Mouse (Mus musculus): ENCODE data around the gene Adgrb2. TPM values are rescaled to one million over a fixed set of nuclear protein-coding genes. Genes with fewer than 3 reads are reported as not detected.

Adgrb2 gene
- polyA plus RNA-seq, 1 experiment, result 306 TPM

DNA sequence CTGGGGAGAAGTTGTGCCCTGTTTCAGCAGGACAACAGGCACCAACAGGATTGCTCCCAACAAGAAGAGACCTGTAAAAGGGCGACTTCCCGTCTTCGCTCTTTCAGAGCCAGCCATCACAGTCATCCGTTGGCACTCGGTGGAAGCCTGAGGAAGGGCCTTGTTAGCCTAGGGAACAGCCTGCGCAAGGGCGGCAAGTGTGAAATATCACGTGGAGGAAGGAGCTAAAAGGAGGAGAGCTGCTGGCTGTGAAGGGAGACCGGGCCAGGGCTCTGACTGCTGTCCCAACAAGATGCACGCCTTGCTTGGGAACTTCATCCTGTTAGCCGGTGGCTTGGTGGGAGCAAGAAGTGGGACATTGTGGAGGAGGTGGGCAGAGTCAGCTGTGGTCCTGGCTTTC, 13.5 kb downstream of the Adgrb2 start:
- Histone ChIP-seq H3K27ac (ENCODE audit: insufficient read depth, low read length) (no peak overlapping the region), H3K4me3 (ENCODE audit: insufficient read depth, low read length) (no peak overlapping the region), H3K4me1 (ENCODE audit: control insufficient read depth, insufficient read depth, low read length) (peaks cover 29% of the 10 kb centered on the region)
- peak; percentile 29; the same call in 1 of the 2 replicates for TF ChIP-seq POLR2A (IDR thresholded peaks at IDR 0.05; ENCODE audit: extremely low read depth, insufficient read depth, low read length)
- no peak for TF ChIP-seq CTCF (IDR thresholded peaks at IDR 0.05; ENCODE audit: extremely low read depth, insufficient read depth, low read length)

DNA sequence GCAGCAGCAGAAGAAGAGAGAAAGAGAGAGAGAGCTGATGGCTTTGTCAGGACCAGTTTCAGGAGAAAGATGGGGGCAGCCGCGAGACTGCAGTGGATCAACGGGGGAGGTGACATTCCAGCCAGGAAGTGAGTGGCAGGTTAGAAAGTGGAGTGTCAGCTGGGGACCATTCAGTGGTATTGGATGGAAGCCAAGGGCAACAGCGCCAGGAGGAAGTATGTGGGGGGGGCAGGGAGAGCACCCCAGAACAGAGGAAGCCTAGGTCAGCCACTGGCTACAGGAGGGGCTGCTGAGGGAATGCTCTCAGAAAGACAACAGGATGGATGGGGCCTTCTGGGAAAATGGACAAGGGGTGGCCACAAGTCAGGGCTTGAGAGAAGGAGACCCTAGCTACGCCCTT, 17.0 kb downstream of the Adgrb2 start:
- H3K4me1 ChIP-seq (ENCODE audit: control insufficient read depth, insufficient read depth, low read length), result peaks cover 18% of the 10 kb centered on the region
- H3K27ac ChIP-seq (ENCODE audit: insufficient read depth, low read length), result peak overlapping the region; percentile 52; the same call in 1 of the 2 replicates
- TF ChIP-seq POLR2A (IDR thresholded peaks at IDR 0.05; ENCODE audit: extremely low read depth, insufficient read depth, low read length) (no peak), CTCF (IDR thresholded peaks at IDR 0.05; ENCODE audit: extremely low read depth, insufficient read depth, low read length) (no peak)
- H3K4me3 ChIP-seq (ENCODE audit: insufficient read depth, low read length), result no peak overlapping the region

DNA sequence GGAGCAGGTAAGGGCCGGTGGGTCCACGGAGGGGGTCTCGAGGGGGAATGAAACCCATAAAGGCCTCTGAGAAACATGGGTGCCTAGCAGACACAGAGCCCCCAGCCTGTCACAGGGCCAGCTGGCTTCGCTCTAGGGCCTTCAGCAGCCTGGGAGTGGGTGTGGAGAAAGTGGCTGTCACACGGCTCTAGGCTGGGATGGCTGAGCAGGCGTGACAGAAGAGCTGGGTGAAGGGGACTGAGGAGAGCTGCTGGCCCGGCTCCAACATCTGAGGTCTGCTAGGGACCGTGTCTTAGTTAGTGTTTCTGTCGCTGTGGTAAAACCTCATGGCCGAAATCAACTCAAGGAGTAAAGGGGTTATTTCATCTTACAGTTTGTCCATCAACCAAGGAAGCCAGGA, 17.5 kb downstream of the Adgrb2 start:
- TF ChIP-seq POLR2A (IDR thresholded peaks at IDR 0.05; ENCODE audit: extremely low read depth, insufficient read depth, low read length) (no peak), CTCF (IDR thresholded peaks at IDR 0.05; ENCODE audit: extremely low read depth, insufficient read depth, low read length) (no peak)
- H3K27ac ChIP-seq (ENCODE audit: insufficient read depth, low read length), result peak overlapping the region; percentile 52; the same call in 1 of the 2 replicates

DNA sequence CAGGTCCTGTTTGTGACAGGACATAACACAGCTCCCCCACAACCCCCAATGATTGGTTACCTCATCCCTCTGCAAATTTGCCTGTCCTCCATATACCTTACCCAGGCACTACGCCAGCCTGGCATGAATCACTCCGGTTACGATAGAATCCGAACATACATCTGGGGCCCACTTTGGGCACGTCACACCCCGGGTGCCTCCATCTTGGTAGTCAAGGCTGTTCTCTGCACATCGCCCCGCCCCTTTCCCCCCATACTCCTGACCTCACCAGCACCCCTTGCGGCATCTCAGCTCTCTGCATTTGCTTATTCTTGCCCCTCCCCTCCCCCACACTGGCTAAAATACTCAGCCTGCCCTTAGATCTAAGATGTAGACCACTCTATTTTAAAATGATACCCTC, 20.9 kb downstream of the Adgrb2 start:
- no peak overlapping the region for H3K27ac ChIP-seq (ENCODE audit: insufficient read depth, low read length)
- no peak overlapping the region for H3K4me3 ChIP-seq (ENCODE audit: insufficient read depth, low read length)
- H3K4me1 ChIP-seq (ENCODE audit: control insufficient read depth, insufficient read depth, low read length), result peaks cover 12% of the 10 kb centered on the region
- TF ChIP-seq POLR2A (IDR thresholded peaks at IDR 0.05; ENCODE audit: extremely low read depth, insufficient read depth, low read length) (no peak), CTCF (IDR thresholded peaks at IDR 0.05; ENCODE audit: extremely low read depth, insufficient read depth, low read length) (no peak)

More for the DNA sequence above, 17.5 kb downstream of the Adgrb2 start:
- H3K4me1 ChIP-seq (ENCODE audit: control insufficient read depth, insufficient read depth, low read length), result peaks cover 20% of the 10 kb centered on the region
- no peak overlapping the region for H3K4me3 ChIP-seq (ENCODE audit: insufficient read depth, low read length)

DNA sequence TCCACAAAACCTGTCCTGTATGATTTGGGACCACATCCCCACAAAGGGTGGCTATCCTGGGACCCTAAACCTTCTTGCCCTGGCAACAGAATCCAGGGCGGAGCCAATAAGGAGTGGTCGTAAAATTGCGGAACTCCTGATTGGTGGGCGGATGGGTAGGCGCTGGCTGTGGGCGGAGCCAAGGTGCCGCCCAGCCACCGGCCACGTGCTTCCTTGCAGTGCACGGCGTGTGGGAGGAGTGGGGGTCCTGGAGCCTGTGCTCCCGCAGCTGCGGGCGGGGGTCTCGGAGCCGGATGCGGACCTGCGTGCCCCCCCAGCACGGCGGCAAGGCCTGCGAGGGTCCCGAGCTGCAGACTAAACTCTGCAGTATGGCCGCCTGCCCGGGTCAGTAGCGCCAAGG, 21.9 kb downstream of the Adgrb2 start:
- peaks cover 6% of the 10 kb centered on the region for H3K4me1 ChIP-seq (ENCODE audit: control insufficient read depth, insufficient read depth, low read length)
- no peak for TF ChIP-seq CTCF (IDR thresholded peaks at IDR 0.05; ENCODE audit: extremely low read depth, insufficient read depth, low read length)
- TF ChIP-seq POLR2A (IDR thresholded peaks at IDR 0.05; ENCODE audit: extremely low read depth, insufficient read depth, low read length), result no peak
- H3K27ac ChIP-seq (ENCODE audit: insufficient read depth, low read length), result no peak overlapping the region
- no peak overlapping the region for H3K4me3 ChIP-seq (ENCODE audit: insufficient read depth, low read length)

DNA sequence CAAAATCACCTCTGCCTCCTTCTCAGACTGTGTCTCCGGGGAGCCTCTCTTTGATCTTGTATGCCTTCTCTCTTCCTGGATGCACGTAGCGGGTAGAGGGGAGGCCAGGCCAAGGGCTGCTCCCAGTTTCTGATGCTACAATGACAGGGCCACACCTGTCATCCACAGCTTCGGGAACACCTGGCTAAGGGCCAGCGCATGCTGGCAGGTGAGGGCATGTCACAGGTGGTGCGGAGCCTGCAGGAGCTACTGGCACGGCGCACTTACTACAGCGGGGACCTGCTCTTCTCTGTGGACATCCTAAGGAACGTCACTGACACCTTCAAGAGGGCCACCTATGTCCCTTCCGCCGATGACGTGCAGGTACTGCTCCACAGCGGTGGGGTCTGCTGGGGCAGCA, 24.4 kb downstream of the Adgrb2 start:
- H3K27ac ChIP-seq (ENCODE audit: insufficient read depth, low read length), result no peak overlapping the region
- H3K4me3 ChIP-seq (ENCODE audit: insufficient read depth, low read length), result no peak overlapping the region
- no peak for TF ChIP-seq POLR2A (IDR thresholded peaks at IDR 0.05; ENCODE audit: extremely low read depth, insufficient read depth, low read length)
- no peak for TF ChIP-seq CTCF (IDR thresholded peaks at IDR 0.05; ENCODE audit: extremely low read depth, insufficient read depth, low read length)
- H3K4me1 ChIP-seq (ENCODE audit: control insufficient read depth, insufficient read depth, low read length), result peaks cover 8% of the 10 kb centered on the region

DNA sequence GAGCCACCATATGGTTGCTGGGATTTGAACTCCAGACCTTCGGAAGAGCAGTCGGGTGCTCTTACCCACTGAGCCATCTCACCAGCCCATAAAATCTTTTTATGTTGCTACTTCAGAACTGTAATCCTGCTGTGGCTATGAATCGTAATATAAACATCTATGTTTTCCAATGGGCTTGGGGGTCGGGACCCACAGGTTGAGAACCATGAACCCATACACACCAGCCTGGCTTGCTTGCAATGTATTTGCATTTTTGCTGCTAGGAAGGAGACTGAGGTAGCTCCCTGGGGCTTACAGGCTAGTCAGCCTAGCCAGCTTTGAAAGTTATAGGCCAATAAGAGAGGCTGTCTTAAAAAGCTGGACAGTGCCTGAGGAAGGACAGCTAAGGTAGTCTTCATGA, 26.1 kb downstream of the Adgrb2 start:
- no peak overlapping the region for H3K4me3 ChIP-seq (ENCODE audit: insufficient read depth, low read length)
- TF ChIP-seq POLR2A (IDR thresholded peaks at IDR 0.05; ENCODE audit: extremely low read depth, insufficient read depth, low read length) (no peak), CTCF (IDR thresholded peaks at IDR 0.05; ENCODE audit: extremely low read depth, insufficient read depth, low read length) (no peak)
- H3K4me1 ChIP-seq (ENCODE audit: control insufficient read depth, insufficient read depth, low read length), result peaks cover 8% of the 10 kb centered on the region
- no peak overlapping the region for H3K27ac ChIP-seq (ENCODE audit: insufficient read depth, low read length)

DNA sequence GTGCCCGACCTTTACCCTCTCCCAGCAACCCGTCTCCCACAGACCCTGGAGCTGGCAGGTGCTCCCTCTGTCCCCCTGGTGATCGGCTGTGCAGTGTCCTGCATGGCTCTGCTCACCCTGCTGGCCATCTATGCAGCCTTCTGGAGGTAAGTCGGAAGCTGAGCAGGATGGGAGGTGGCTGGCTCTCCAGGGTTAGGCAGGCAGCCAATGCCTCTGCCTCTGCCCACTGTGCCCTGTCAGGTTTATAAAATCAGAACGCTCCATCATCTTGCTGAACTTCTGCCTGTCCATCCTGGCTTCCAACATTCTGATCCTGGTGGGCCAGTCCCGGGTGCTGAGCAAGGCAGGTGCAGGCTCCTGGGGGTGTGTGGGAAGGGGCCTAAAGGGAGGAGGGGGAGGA, 27.6 kb downstream of the Adgrb2 start:
- Histone ChIP-seq H3K27ac (ENCODE audit: insufficient read depth, low read length) (no peak overlapping the region), H3K4me3 (ENCODE audit: insufficient read depth, low read length) (no peak overlapping the region), H3K4me1 (ENCODE audit: control insufficient read depth, insufficient read depth, low read length) (peaks cover 4% of the 10 kb centered on the region; the same call in 1 of the 2 replicates)
- TF ChIP-seq POLR2A (IDR thresholded peaks at IDR 0.05; ENCODE audit: extremely low read depth, insufficient read depth, low read length), result no peak
- no peak for TF ChIP-seq CTCF (IDR thresholded peaks at IDR 0.05; ENCODE audit: extremely low read depth, insufficient read depth, low read length)

DNA sequence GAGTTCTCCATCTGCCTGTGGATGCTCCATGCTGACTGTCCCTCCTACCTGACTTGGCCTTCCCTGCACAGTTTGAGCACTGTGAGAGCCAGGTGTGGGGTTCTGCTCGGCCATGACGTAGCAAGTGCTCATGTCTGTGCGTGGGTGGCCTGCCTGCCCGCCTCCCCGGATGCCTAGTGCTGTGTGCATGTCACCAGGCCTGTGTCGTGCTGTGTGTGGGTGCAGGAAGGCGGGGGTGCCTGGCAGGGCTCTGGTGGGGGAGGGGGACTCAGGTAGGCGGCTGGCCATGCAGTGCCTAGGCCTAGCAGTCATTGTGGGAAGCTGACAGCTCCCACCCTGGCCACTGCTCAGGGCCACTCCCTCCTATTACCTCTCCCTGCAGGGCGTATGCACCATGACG, 28.4 kb downstream of the Adgrb2 start:
- peak overlapping the region; percentile 26 for H3K27ac ChIP-seq (ENCODE audit: insufficient read depth, low read length)

DNA sequence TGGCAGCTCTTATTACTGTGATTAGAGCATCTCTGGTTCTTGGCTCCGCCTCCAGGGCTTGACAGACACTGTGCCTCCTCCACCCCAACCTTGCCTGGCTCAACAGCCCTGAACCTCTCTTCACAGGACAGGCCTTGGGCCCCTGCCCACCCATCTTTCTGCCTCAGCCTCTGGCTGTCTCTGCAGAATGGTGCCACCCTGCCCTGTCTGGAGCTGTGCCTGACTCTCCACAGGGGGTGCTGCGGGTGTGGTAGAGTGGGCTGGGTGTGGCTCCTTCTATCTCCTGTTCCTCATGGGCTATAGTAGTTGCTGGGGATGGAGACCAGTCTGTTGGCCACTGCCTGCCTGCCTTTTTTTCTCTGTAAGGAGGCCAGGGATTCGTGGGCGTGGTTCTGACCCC, 31.3 kb downstream of the Adgrb2 start:
- H3K27ac ChIP-seq (ENCODE audit: insufficient read depth, low read length), result no peak overlapping the region
- no peak for TF ChIP-seq CTCF (IDR thresholded peaks at IDR 0.05; ENCODE audit: extremely low read depth, insufficient read depth, low read length)
- TF ChIP-seq POLR2A (IDR thresholded peaks at IDR 0.05; ENCODE audit: extremely low read depth, insufficient read depth, low read length), result no peak

More for the DNA sequence above, 28.4 kb downstream of the Adgrb2 start:
- Histone ChIP-seq H3K4me3 (ENCODE audit: insufficient read depth, low read length) (no peak overlapping the region), H3K4me1 (ENCODE audit: control insufficient read depth, insufficient read depth, low read length) (peaks cover 4% of the 10 kb centered on the region; the same call in 1 of the 2 replicates)
- no peak for TF ChIP-seq CTCF (IDR thresholded peaks at IDR 0.05; ENCODE audit: extremely low read depth, insufficient read depth, low read length)
- no peak for TF ChIP-seq POLR2A (IDR thresholded peaks at IDR 0.05; ENCODE audit: extremely low read depth, insufficient read depth, low read length)

More for the DNA sequence above, 31.3 kb downstream of the Adgrb2 start:
- Histone ChIP-seq H3K4me3 (ENCODE audit: insufficient read depth, low read length) (no peak overlapping the region), H3K4me1 (ENCODE audit: control insufficient read depth, insufficient read depth, low read length) (peaks cover 4% of the 10 kb centered on the region; the same call in 1 of the 2 replicates)

All from cortical plate, adult 2 months (tissue).